Mouse (Mus musculus) olfactory bulb, adult 2 months (tissue): Measurements from ENCODE around the gene Rgs12.

Experiments used
- CTCF ChIP-seq: fragments of 200-500 bp; IDR thresholded peaks from 2 replicates; pipeline ENCODE4 v1.5.1; 2012; ENCODE audit warnings: low read depth, mild to moderate bottlenecking, low read length, moderate library complexity; ENCODE audit not compliant: insufficient read depth
- POLR2A ChIP-seq: fragments of 200-500 bp; IDR thresholded peaks from 2 replicates; pipeline ENCODE4 v1.6.1; 2012; ENCODE audit warnings: mild to moderate bottlenecking, low read depth, low read length, moderate library complexity; ENCODE audit not compliant: insufficient read depth

GRCm38 (mm10) chr5:35079101-35079500 lies 129.9 kb downstream of the Rgs12 start:
- TF ChIP-seq POLR2A (no peak), CTCF (no peak)
